Mouse (Mus musculus) midbrain, embryonic 16.5 days (tissue): ENCODE data around the gene Nms. TPM values are rescaled to one million over a fixed set of nuclear protein-coding genes. Genes with fewer than 3 reads are reported as not detected.

Source experiments
- ATAC-seq: fragments of 200-750 bp; cut with Nextera tagmentation; 2 replicates; pipeline ENCODE4 v1.8.0; 2017; ENCODE audit warnings: moderate TSS enrichment
- H3K27ac ChIP-seq: fragments of 300-500 bp; sonication (generic); 2 replicates; pipeline ENCODE4 v1.5.1; 2014; ENCODE audit warnings: mild to moderate bottlenecking, low read length, mixed read lengths
- H3K27me3 ChIP-seq: fragments of 300-500 bp; sonication (generic); 2 replicates; pipeline ENCODE4 v1.6.1; 2014; ENCODE audit warnings: low read depth, low read length, mixed read lengths; ENCODE audit not compliant: control insufficient read depth, insufficient read depth
- H3K36me3 ChIP-seq: fragments of 300-500 bp; sonication (generic); 2 replicates; pipeline ENCODE4 v1.6.1; 2014; ENCODE audit warnings: mild to moderate bottlenecking, low read length, moderate library complexity, mixed read lengths; ENCODE audit not compliant: control insufficient read depth, insufficient read depth
- H3K4me1 ChIP-seq: fragments of 300-500 bp; sonication (generic); 2 replicates; pipeline ENCODE4 v1.6.1; 2014; ENCODE audit warnings: mild to moderate bottlenecking, low read length, mixed read lengths; ENCODE audit not compliant: control insufficient read depth, insufficient read depth
- H3K4me2 ChIP-seq: fragments of 300-500 bp; sonication (generic); 2 replicates; pipeline ENCODE4 v1.6.1; 2014; ENCODE audit warnings: mild to moderate bottlenecking, low read length, mixed read lengths
- H3K4me3 ChIP-seq: fragments of 300-500 bp; sonication (generic); 2 replicates; pipeline ENCODE4 v1.5.1; 2014; ENCODE audit warnings: low read depth, mild to moderate bottlenecking, low read length, moderate library complexity, mixed read lengths
- H3K9ac ChIP-seq: fragments of 300-500 bp; sonication (generic); 2 replicates; pipeline ENCODE4 v1.6.1; 2014; ENCODE audit warnings: low read depth, low read length, mixed read lengths
- H3K9me3 ChIP-seq: fragments of 300-500 bp; sonication (generic); replicated peaks from 2 replicates; pipeline ENCODE4 v1.6.1; 2014; ENCODE audit warnings: mild to moderate bottlenecking, low read length, mixed read lengths; ENCODE audit not compliant: control insufficient read depth, poor library complexity, severe bottlenecking
- WGBS: fragments of 180-500 bp; shearing (Covaris S2); extraction: QIAGEN DNeasy Blood & Tissue Kit; methylation state at CpG from one replicate; pipeline ENCODE4 v1.1.7; 2014; 5-methylcytosine and 5-hydroxymethylcytosine counted together
- polyA plus RNA-seq: library from polyadenylated mRNA; unstranded; fragments of >200 nt; fragmentation: Nextera tagmentation; extraction: Ambion mirVana; gene quantifications from 2 replicates; pipeline ENCODE4 v1.2.1, GENCODE M21; 2015

Gene Nms
- polyA plus RNA-seq, 1 experiment from 2014 or later = 0.25 TPM

GRCm38 (mm10) chr1:38985308-38985707 lies 46.4 kb downstream of the Nms start, which contains the start of gene Pdcl3:
Gene Pdcl3 (plus strand): TSS chr1:38985608.
- 82% methylated on average over 3 of the region's 3 CpGs for WGBS
- Histone ChIP-seq H3K4me1 (peaks cover 14% of the 10 kb centered on the region), H3K36me3 (no peaks in the 10 kb centered on the region), H3K9me3 (no peaks in the 10 kb centered on the region), H3K4me3 (no peak within 1 kb of the TSS), H3K9ac (no peak within 1 kb of the TSS), H3K27ac (no peak within 1 kb of the TSS), H3K27me3 (no peaks in the 10 kb centered on the region), H3K4me2 (no peak within 1 kb of the TSS)
- ATAC-seq = no peak

- 0 out of 2 replicates have a peak, but pooled peaks cover 3% of the 10 kb centered on the region for H3K36me3 ChIP-seq
- H3K9me3 ChIP-seq = no peaks in the 10 kb centered on the region
- peak overlapping the region; percentile 66 for H3K4me2 ChIP-seq
- peaks cover 14% of the 10 kb centered on the region for H3K4me1 ChIP-seq
- H3K4me3 ChIP-seq = peak overlapping the region; percentile 86
- peak overlapping the region; percentile 89 for H3K9ac ChIP-seq
- 6% methylated on average over 37 of the region's 38 CpGs for WGBS
- H3K27ac ChIP-seq = peak overlapping the region; percentile 81
- H3K27me3 ChIP-seq = no peaks in the 10 kb centered on the region
- peak; percentile 99 for ATAC-seq
Measured at GRCm38 (mm10) chr1:38987080-38987864, 48.3 kb downstream of the Nms start.

GRCm38 (mm10) chr1:38987865-38988211 lies 48.9 kb downstream of the Nms start:
- WGBS = under 1% methylated on average over 25 of the region's 25 CpGs
- ATAC-seq = peak; percentile 87
- peak overlapping the region; percentile 89 for H3K9ac ChIP-seq
- 0 out of 2 replicates have a peak, but pooled peaks cover 3% of the 10 kb centered on the region for H3K36me3 ChIP-seq
- no peaks in the 10 kb centered on the region for H3K9me3 ChIP-seq
- H3K4me1 ChIP-seq = peaks cover 14% of the 10 kb centered on the region
- no peaks in the 10 kb centered on the region for H3K27me3 ChIP-seq
- peak overlapping the region; percentile 87 for H3K4me2 ChIP-seq
- peak overlapping the region; percentile 86 for H3K4me3 ChIP-seq
- peak overlapping the region; percentile 81 for H3K27ac ChIP-seq

- Histone ChIP-seq H3K9ac (peak overlapping the region; percentile 89), H3K4me1 (peaks cover 14% of the 10 kb centered on the region), H3K27ac (peak overlapping the region; percentile 81), H3K27me3 (no peaks in the 10 kb centered on the region), H3K36me3 (0 out of 2 replicates have a peak, but pooled peaks cover 3% of the 10 kb centered on the region), H3K4me2 (peak overlapping the region; percentile 87), H3K9me3 (no peaks in the 10 kb centered on the region), H3K4me3 (peak overlapping the region; percentile 86)
- WGBS = 34% methylated on average over 7 of the region's 7 CpGs
- ATAC-seq = no peak
Measured at GRCm38 (mm10) chr1:38988357-38988756, 49.4 kb downstream of the Nms start.

- Histone ChIP-seq H3K4me3 (no peak overlapping the region), H3K36me3 (peaks cover 28% of the 10 kb centered on the region), H3K4me1 (peaks cover 10% of the 10 kb centered on the region), H3K9ac (no peak overlapping the region), H3K9me3 (no peaks in the 10 kb centered on the region), H3K27me3 (no peaks in the 10 kb centered on the region), H3K27ac (no peak overlapping the region), H3K4me2 (no peak overlapping the region)
- WGBS = 87% methylated on average over 3 of the region's 3 CpGs
- ATAC-seq = no peak
Measured at GRCm38 (mm10) chr1:38992365-38992764, 53.4 kb downstream of the Nms start.

Other genes with a start within 250 kb of the Nms start
- 24.7 and 27.3 TPM in 2 replicates for gene Lonrf2, start 102.4 kb upstream of the Nms start, polyA plus RNA-seq
- gene Chst10, start 41.0 kb upstream of the Nms start, polyA plus RNA-seq = 63.8 and 64.4 TPM in 2 replicates
- 158 and 163 TPM in 2 replicates for gene Pdcl3, start 46.5 kb downstream of the Nms start, polyA plus RNA-seq